Mouse (Mus musculus) bone marrow macrophage, adult 2 months (primary cell): ENCODE results near the gene Recql5. TPM values are rescaled to one million over a fixed set of nuclear protein-coding genes. Genes with fewer than 3 reads are reported as not detected.
A peak's percentile ranks its signal among the peaks of the same experiment; 100 is the strongest.

Experiments used
- H3K27ac ChIP-seq: 2 replicates; pipeline ENCODE4 v1.5.1; 2012; ENCODE audit warnings: low read depth, low read length; ENCODE audit not compliant: insufficient read depth
- H3K4me1 ChIP-seq: 2 replicates; pipeline ENCODE4 v1.6.1; 2012; ENCODE audit warnings: low read length; ENCODE audit not compliant: control insufficient read depth, insufficient read depth
- H3K4me3 ChIP-seq: 2 replicates; pipeline ENCODE4 v1.5.1; 2012; ENCODE audit warnings: mild to moderate bottlenecking, low read length, moderate library complexity; ENCODE audit not compliant: insufficient read depth
- CTCF ChIP-seq: IDR thresholded peaks from 2 replicates; pipeline ENCODE4 v1.5.1; 2012; ENCODE audit warnings: low read depth, mild to moderate bottlenecking, low read length, moderate library complexity
- POLR2A ChIP-seq: IDR thresholded peaks from 2 replicates; pipeline ENCODE4 v1.6.1; 2012; ENCODE audit warnings: mild to moderate bottlenecking, low read depth, low read length, borderline replicate concordance
- polyA plus RNA-seq: library from polyadenylated mRNA; stranded (reverse); fragments of >200 nt; gene quantifications from 2 replicates; pipeline ENCODE4 v1.2.4, GENCODE M21; 2012; ENCODE audit not compliant: missing spikeins, insufficient read depth, insufficient read length

The Recql5 gene
- polyA plus RNA-seq, 1 experiment = 19.9 TPM

DNA sequence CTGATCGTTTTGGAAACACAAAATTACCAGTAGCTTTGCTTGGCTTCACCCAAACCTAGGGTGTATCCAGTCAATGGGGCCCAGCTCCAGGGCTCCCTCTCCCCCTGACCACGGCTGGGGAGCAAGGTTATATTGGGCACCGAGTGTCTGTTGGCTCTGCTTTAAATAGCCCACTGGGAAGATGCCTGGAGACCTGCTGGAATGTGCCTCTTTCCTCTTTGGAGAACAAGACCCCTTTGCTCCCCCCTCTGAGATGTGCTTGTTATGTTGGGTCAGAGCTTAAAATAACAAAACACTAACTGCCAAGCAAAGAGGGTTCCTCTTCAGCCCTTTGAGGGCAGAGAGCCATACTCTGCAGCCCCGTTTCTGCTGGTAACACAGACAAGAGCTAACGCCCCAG is 31.1 kb downstream of the Recql5 start:
- no peak for TF ChIP-seq POLR2A
- no peak for TF ChIP-seq CTCF
- H3K4me3 ChIP-seq = no peak overlapping the region
- H3K27ac ChIP-seq = peak overlapping the region; percentile 71
- H3K4me1 ChIP-seq = peaks cover 33% of the 10 kb centered on the region

DNA sequence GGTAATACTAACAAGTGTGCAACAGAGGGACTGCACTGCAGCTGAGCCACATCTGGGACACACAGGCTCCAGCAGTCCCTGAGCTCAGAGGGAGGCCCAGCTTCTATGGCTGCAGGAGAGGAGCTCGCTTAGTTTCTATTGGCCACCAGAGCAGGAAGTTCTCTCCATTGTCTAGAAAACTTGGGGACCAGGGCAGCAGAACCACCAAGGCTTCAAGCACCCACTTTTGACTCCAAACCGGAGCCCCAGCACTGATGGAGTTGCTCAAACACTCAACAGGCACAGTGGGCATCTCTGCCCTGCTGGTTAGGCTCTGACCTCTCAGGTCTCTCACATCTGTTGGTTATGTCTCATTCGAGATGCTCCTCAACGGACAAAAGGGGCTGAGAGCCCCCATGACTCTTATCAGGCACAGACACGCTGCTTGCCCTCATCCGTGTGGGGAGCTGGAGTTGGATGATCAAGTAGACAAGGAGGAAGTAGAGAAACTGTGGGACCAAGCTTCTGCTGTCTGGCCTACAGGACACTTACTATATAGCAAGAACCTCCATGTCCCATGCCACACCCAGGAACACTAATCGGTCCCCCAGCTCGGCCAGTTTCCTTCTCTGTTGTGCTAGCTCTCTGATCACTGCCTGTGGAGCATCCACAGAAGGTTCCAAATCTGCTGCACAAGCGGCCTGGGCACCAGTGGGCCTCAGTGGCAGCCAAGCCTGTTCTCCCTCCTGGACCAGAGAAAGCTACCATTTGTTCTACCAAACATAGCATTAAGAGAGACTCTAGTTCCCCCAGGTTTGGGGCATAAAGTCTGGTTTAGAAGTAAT is 31.7 kb downstream of the Recql5 start:
- no peak overlapping the region for H3K4me3 ChIP-seq

DNA sequence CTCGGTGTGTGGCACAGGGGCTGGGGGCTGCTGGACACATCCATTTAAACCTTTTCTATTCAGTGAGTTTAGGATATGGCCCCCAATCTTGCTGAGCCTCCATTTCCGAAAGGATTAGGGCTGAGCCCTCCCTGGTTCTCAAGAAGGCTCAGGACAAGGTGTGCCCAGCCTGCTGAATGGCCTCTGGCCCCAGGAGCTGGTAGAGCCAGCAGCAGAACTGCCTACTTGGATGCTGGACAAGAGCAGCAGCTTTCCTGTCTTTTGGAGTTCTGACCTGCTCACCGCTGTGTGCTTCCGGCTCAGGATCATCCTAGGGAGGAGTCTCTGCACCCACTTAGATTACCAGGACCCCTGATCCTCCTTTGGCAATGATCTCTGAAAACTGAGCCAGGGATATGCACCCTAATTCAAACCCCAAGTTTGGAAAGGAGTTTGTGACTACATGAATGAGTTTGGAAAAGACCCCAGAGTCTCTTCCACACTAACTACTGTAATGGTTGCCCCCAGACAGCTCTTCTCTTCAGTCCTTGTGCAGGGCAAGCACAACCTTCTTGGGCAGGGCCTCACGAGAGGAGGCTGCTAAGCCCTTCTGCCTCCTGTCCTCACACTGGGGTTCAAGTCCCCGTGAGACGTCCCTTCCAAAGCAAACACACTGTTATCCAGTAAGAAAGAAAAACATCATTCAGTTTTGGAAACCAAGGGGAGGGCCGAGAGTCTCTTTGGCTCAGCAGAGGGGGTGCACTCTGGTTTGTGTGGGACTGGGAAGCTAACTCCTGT is 32.5 kb downstream of the Recql5 start:
- H3K4me3 ChIP-seq = no peak overlapping the region
- H3K4me1 ChIP-seq = peaks cover 33% of the 10 kb centered on the region
- H3K27ac ChIP-seq = no peak overlapping the region
- no peak for TF ChIP-seq POLR2A
- no peak for TF ChIP-seq CTCF

More for the DNA sequence above, 31.7 kb downstream of the Recql5 start:
- TF ChIP-seq POLR2A (no peak), CTCF (no peak)
- Histone ChIP-seq H3K27ac (no peak overlapping the region), H3K4me1 (peaks cover 33% of the 10 kb centered on the region)

GRCm38 (mm10) chr11:115899486-115900266 is 33.6 kb downstream of the Recql5 start, which contains the start of gene Smim5:
Gene Smim5, plus strand, starts transcription at chr11:115899966.
- Histone ChIP-seq H3K27ac (no peak within 1 kb of the TSS), H3K4me1 (peaks cover 32% of the 10 kb centered on the region), H3K4me3 (no peak within 1 kb of the TSS)
- no peak for TF ChIP-seq CTCF
- TF ChIP-seq POLR2A = no peak

- H3K4me3 ChIP-seq = no peak overlapping the region
- TF ChIP-seq POLR2A = no peak
- TF ChIP-seq CTCF = peak; percentile 96
- no peak overlapping the region for H3K27ac ChIP-seq
- peaks cover 24% of the 10 kb centered on the region for H3K4me1 ChIP-seq
Measured at GRCm38 (mm10) chr11:115898886-115899285, 34.4 kb downstream of the Recql5 start.

DNA sequence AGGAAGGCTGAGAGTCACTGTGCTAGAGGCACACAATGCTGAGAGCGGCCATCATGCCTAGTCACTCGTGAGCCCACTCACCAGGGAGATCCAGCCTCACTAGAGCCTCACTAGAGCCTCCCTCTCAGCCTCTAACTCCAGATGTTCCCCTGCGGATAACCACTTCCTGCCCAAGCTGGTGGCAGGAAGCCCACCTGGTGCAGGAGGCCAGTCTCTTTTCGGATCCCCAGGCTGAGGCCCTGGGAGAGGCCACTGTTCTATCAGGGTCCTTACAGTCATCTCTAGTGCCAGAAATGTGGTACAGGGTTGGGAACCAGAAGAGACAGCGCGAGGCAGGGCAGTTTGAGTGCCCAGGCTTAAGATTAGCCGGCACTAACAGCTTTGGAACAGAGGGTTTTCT is 34.8 kb downstream of the Recql5 start:
- H3K27ac ChIP-seq = no peak overlapping the region
- TF ChIP-seq POLR2A (no peak), CTCF (no peak)
- H3K4me3 ChIP-seq = no peak overlapping the region
- peaks cover 19% of the 10 kb centered on the region for H3K4me1 ChIP-seq

DNA sequence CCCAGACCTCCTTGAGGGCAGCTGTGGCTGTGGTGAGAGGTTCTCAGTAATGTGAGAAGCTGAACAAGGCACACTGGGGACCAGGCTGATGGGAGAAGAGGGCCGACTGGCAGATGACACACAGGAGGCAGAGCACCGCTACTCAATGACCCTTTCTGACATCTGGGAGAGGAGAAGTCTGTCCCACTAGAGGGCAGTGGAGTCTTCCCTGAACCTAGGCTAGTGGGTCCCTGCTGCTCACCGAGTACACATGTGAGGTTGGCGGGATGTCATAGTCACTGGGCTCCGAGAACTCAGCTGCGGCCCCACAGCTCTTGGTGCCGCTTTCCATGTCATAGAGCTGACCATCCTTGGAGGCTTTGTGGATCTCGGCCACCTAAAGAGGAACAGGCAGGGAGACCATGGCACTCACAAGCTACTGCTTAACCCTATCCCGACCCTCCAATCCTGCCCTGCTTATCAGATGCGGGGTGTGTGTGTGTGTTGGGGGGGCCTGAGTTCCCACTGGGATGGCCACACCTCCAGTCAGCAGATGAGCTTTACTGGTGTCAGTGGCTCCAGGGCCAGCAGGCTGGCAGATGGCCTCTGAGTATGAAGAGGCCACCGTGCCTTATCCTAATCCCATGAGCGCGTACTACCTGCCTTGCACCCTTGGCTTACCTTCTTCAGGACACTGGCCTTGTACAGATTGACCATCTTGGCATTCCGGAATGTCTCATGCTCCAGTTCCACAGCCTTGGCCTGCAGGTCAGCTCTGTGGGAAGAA is 38.3 kb downstream of the Recql5 start:
- TF ChIP-seq POLR2A (no peak), CTCF (no peak)
- Histone ChIP-seq H3K4me3 (no peak overlapping the region), H3K27ac (no peak overlapping the region), H3K4me1 (no peaks in the 10 kb centered on the region)

GRCm38 (mm10) chr11:115893071-115893470 is 40.2 kb downstream of the Recql5 start:
- Histone ChIP-seq H3K27ac (no peak overlapping the region), H3K4me1 (no peaks in the 10 kb centered on the region), H3K4me3 (no peak overlapping the region)
- no peak for TF ChIP-seq POLR2A
- no peak for TF ChIP-seq CTCF

GRCm38 (mm10) chr11:115892213-115892612 is 41.1 kb downstream of the Recql5 start:
- Histone ChIP-seq H3K4me3 (no peak overlapping the region), H3K27ac (no peak overlapping the region)
- no peak for TF ChIP-seq POLR2A
- TF ChIP-seq CTCF = no peak

More at GRCm38 (mm10) chr11:115892213-115892612, 41.1 kb downstream of the Recql5 start:
- no peaks in the 10 kb centered on the region for H3K4me1 ChIP-seq
